Mouse (Mus musculus): ENCODE results near the gene Uck1.
"Not testable (repeated sequence)": the region's sequence is repeated elsewhere in the genome, so short reads cannot be mapped to it uniquely, and the experiment has no call there.

The Uck1 gene

GRCm38 (mm10) chr2:32259657-32260417 lies at the start of gene Uck1:
TSS of gene Uck1 (minus strand) at chr2:32260159.
- DNase-seq, result peak; percentile 90

GRCm38 (mm10) chr2:32308870-32309568 lies 49.1 kb upstream of the Uck1 start:
- DNase-seq, result no peak

- DNase-seq, result peak; percentile 54
Measured at GRCm38 (mm10) chr2:32307941-32308760, 48.2 kb upstream of the Uck1 start.

GRCm38 (mm10) chr2:32307247-32307798 lies 47.4 kb upstream of the Uck1 start:
- no peak for DNase-seq

- no peak for DNase-seq
Measured at GRCm38 (mm10) chr2:32306176-32306575, 46.2 kb upstream of the Uck1 start.

GRCm38 (mm10) chr2:32305668-32306067 lies 45.7 kb upstream of the Uck1 start:
- DNase-seq, result no peak

GRCm38 (mm10) chr2:32304145-32304832 lies 44.3 kb upstream of the Uck1 start:
- DNase-seq, result peak; percentile 70

- DNase-seq, result no peak
Measured at GRCm38 (mm10) chr2:32302952-32303351, 43.0 kb upstream of the Uck1 start.

- no peak for DNase-seq
Measured at GRCm38 (mm10) chr2:32299469-32299868, 39.5 kb upstream of the Uck1 start.

- DNase-seq, result not testable (repeated sequence)
Measured at GRCm38 (mm10) chr2:32295842-32296241, 35.9 kb upstream of the Uck1 start.

GRCm38 (mm10) chr2:32295285-32295684 lies 35.3 kb upstream of the Uck1 start:
- DNase-seq, result no peak

GRCm38 (mm10) chr2:32294348-32294747 lies 34.4 kb upstream of the Uck1 start:
- no peak for DNase-seq

- no peak for DNase-seq
Measured at GRCm38 (mm10) chr2:32289578-32289977, 29.6 kb upstream of the Uck1 start.

GRCm38 (mm10) chr2:32288371-32288931 lies 28.5 kb upstream of the Uck1 start:
- DNase-seq, result no peak

- peak; percentile 96 for DNase-seq
Measured at GRCm38 (mm10) chr2:32287923-32288367, 28.0 kb upstream of the Uck1 start, which contains the start of gene Swi5. TSS of gene Swi5 (minus strand) at chr2:32288075.

GRCm38 (mm10) chr2:32287334-32287840 lies 27.4 kb upstream of the Uck1 start, which contains the start of gene Golga2:
TSS of gene Golga2 (plus strand) at chr2:32287384.
- DNase-seq, result no peak

GRCm38 (mm10) chr2:32283986-32284385 lies 24.0 kb upstream of the Uck1 start:
- no peak for DNase-seq

GRCm38 (mm10) chr2:32282727-32283126 lies 22.8 kb upstream of the Uck1 start:
- peak; percentile 58 for DNase-seq

- no peak for DNase-seq
Measured at GRCm38 (mm10) chr2:32282289-32282688, 22.3 kb upstream of the Uck1 start.

- no peak for DNase-seq
Measured at GRCm38 (mm10) chr2:32275823-32276222, 15.9 kb upstream of the Uck1 start.

GRCm38 (mm10) chr2:32260635-32261034 lies 676 bp upstream of the Uck1 start:
- peak; percentile 77 for DNase-seq

Measured in thymus, postnatal 25 days (tissue).